Mouse (Mus musculus): ENCODE measurements at regions not wholly inside any gene's neighbourhood (a gene's known extent, or its start where the extent isn't known, plus 50 kb on each side); places are given as distances from the start of the nearest gene placed in this dataset.

- 13% methylated on average over 7 of the region's 7 CpGs for WGBS
- peak overlapping the region; percentile 51 for H3K9ac ChIP-seq
- H3K4me1 ChIP-seq (replicated peaks), result peaks cover 33% of the 10 kb centered on the region
- no peaks in the 10 kb centered on the region for H3K36me3 ChIP-seq
- peak overlapping the region; percentile 90 for H3K27ac ChIP-seq (ENCODE audit: poor library complexity, severe bottlenecking)
- H3K27me3 ChIP-seq (replicated peaks), result no peaks in the 10 kb centered on the region
- ATAC-seq (ENCODE audit: insufficient number of reproducible peaks, low FRiP score), result peak; percentile 84
- no peaks in the 10 kb centered on the region for H3K9me3 ChIP-seq (replicated peaks)
- H3K4me3 ChIP-seq, result no peak overlapping the region
- H3K4me2 ChIP-seq, result peak overlapping the region; percentile 49
Observed at GRCm38 (mm10) chr1:72963449-72963848, 52.3 kb downstream of the Tnp1 start.

- H3K4me1 ChIP-seq (replicated peaks), result peaks cover 41% of the 10 kb centered on the region
- no peaks in the 10 kb centered on the region for H3K27me3 ChIP-seq (replicated peaks)
- no peaks in the 10 kb centered on the region for H3K36me3 ChIP-seq
- 21% methylated on average over 4 of the region's 4 CpGs for WGBS
- H3K27ac ChIP-seq (ENCODE audit: poor library complexity, severe bottlenecking), result peak overlapping the region; percentile 67
- H3K9me3 ChIP-seq (replicated peaks), result no peaks in the 10 kb centered on the region
- no peak for ATAC-seq (ENCODE audit: insufficient number of reproducible peaks, low FRiP score)
- H3K4me2 ChIP-seq, result no peak overlapping the region; the same call in 1 of the 2 replicates
- no peak overlapping the region for H3K9ac ChIP-seq
- no peak overlapping the region for H3K4me3 ChIP-seq
Observed at GRCm38 (mm10) chr1:72960241-72960653, 55.5 kb downstream of the Tnp1 start.

- Histone ChIP-seq H3K27ac (ENCODE audit: poor library complexity, severe bottlenecking) (0 out of 2 replicates have a peak overlapping the region, but pooled peaks have one; percentile 15), H3K4me3 (no peak overlapping the region), H3K4me2 (no peak overlapping the region), H3K4me1 (replicated peaks) (peaks cover 30% of the 10 kb centered on the region), H3K9ac (no peak overlapping the region), H3K27me3 (replicated peaks) (no peaks in the 10 kb centered on the region), H3K36me3 (no peaks in the 10 kb centered on the region), H3K9me3 (replicated peaks) (no peaks in the 10 kb centered on the region)
- 47% methylated on average over 2 of the region's 2 CpGs for WGBS
- ATAC-seq (ENCODE audit: insufficient number of reproducible peaks, low FRiP score), result no peak
Observed at GRCm38 (mm10) chr1:72955387-72955786, 60.3 kb downstream of the Tnp1 start.

- Histone ChIP-seq H3K27ac (ENCODE audit: poor library complexity, severe bottlenecking) (no peak overlapping the region), H3K36me3 (no peaks in the 10 kb centered on the region), H3K27me3 (replicated peaks) (no peaks in the 10 kb centered on the region), H3K4me2 (no peak overlapping the region), H3K9me3 (replicated peaks) (no peaks in the 10 kb centered on the region), H3K4me1 (replicated peaks) (peaks cover 31% of the 10 kb centered on the region), H3K4me3 (no peak overlapping the region), H3K9ac (no peak overlapping the region)
- ATAC-seq (ENCODE audit: insufficient number of reproducible peaks, low FRiP score), result no peak
- 48% methylated on average over 6 of the region's 6 CpGs for WGBS
Observed at GRCm38 (mm10) chr1:72952896-72953295, 62.8 kb downstream of the Tnp1 start.

GRCm38 (mm10) chr1:72951802-72952201, 63.9 kb downstream of the Tnp1 start:
- H3K4me3 ChIP-seq, result no peak overlapping the region
- WGBS, result 58% methylated on average over 7 of the region's 7 CpGs
- H3K9ac ChIP-seq, result no peak overlapping the region
- H3K36me3 ChIP-seq, result no peaks in the 10 kb centered on the region
- H3K4me1 ChIP-seq (replicated peaks), result peaks cover 38% of the 10 kb centered on the region
- H3K27me3 ChIP-seq (replicated peaks), result no peaks in the 10 kb centered on the region
- H3K4me2 ChIP-seq, result no peak overlapping the region
- ATAC-seq (ENCODE audit: insufficient number of reproducible peaks, low FRiP score), result no peak
- no peak overlapping the region for H3K27ac ChIP-seq (ENCODE audit: poor library complexity, severe bottlenecking)
- no peaks in the 10 kb centered on the region for H3K9me3 ChIP-seq (replicated peaks)

GRCm38 (mm10) chr1:72951365-72951764, 64.3 kb downstream of the Tnp1 start:
- Histone ChIP-seq H3K4me3 (no peak overlapping the region), H3K36me3 (no peaks in the 10 kb centered on the region), H3K9me3 (replicated peaks) (no peaks in the 10 kb centered on the region), H3K4me2 (no peak overlapping the region), H3K27ac (ENCODE audit: poor library complexity, severe bottlenecking) (no peak overlapping the region), H3K9ac (no peak overlapping the region), H3K27me3 (replicated peaks) (no peaks in the 10 kb centered on the region), H3K4me1 (replicated peaks) (peaks cover 41% of the 10 kb centered on the region)
- 72% methylated on average over 7 of the region's 7 CpGs for WGBS
- no peak for ATAC-seq (ENCODE audit: insufficient number of reproducible peaks, low FRiP score)

- peak overlapping the region; percentile 90 for H3K27ac ChIP-seq (ENCODE audit: poor library complexity, severe bottlenecking)
- WGBS, result 19% methylated on average over 4 of the region's 4 CpGs
- H3K9me3 ChIP-seq (replicated peaks), result no peaks in the 10 kb centered on the region
- peaks cover 57% of the 10 kb centered on the region for H3K4me1 ChIP-seq (replicated peaks)
- no peak overlapping the region for H3K4me2 ChIP-seq
- ATAC-seq (ENCODE audit: insufficient number of reproducible peaks, low FRiP score), result no peak
- H3K27me3 ChIP-seq (replicated peaks), result no peaks in the 10 kb centered on the region
- no peak overlapping the region; the same call in 1 of the 2 replicates for H3K9ac ChIP-seq
- no peak overlapping the region for H3K4me3 ChIP-seq
- no peaks in the 10 kb centered on the region for H3K36me3 ChIP-seq
Observed at GRCm38 (mm10) chr1:72946235-72946634, 69.5 kb downstream of the Tnp1 start.

GRCm38 (mm10) chr1:72945750-72946102, 70.0 kb downstream of the Tnp1 start:
- ATAC-seq (ENCODE audit: insufficient number of reproducible peaks, low FRiP score), result no peak
- Histone ChIP-seq H3K27ac (ENCODE audit: poor library complexity, severe bottlenecking) (peak overlapping the region; percentile 90), H3K9ac (peak overlapping the region; percentile 32), H3K36me3 (no peaks in the 10 kb centered on the region), H3K27me3 (replicated peaks) (no peaks in the 10 kb centered on the region), H3K4me3 (no peak overlapping the region), H3K9me3 (replicated peaks) (no peaks in the 10 kb centered on the region), H3K4me2 (peak overlapping the region; percentile 59), H3K4me1 (replicated peaks) (peaks cover 57% of the 10 kb centered on the region)
- 21% methylated on average over 9 of the region's 9 CpGs for WGBS

GRCm38 (mm10) chr1:72944805-72945749, 70.4 kb upstream of the Igfbp5 start:
- WGBS, result 7% methylated on average over 21 of the region's 21 CpGs
- H3K4me2 ChIP-seq, result peak overlapping the region; percentile 59
- H3K27me3 ChIP-seq (replicated peaks), result no peaks in the 10 kb centered on the region
- peak overlapping the region; percentile 90 for H3K27ac ChIP-seq (ENCODE audit: poor library complexity, severe bottlenecking)
- H3K9ac ChIP-seq, result peak overlapping the region; percentile 32
- peaks cover 56% of the 10 kb centered on the region for H3K4me1 ChIP-seq (replicated peaks)
- H3K9me3 ChIP-seq (replicated peaks), result no peaks in the 10 kb centered on the region
- H3K4me3 ChIP-seq, result peak overlapping the region; percentile 9; the same call in 1 of the 2 replicates
- 0 out of 2 replicates have a peak, but pooled peaks have one; percentile 43 for ATAC-seq (ENCODE audit: insufficient number of reproducible peaks, low FRiP score)
- no peaks in the 10 kb centered on the region for H3K36me3 ChIP-seq

GRCm38 (mm10) chr1:72944221-72944620, 69.5 kb upstream of the Igfbp5 start:
- Histone ChIP-seq H3K9me3 (replicated peaks) (no peaks in the 10 kb centered on the region), H3K4me2 (no peak overlapping the region), H3K4me3 (no peak overlapping the region), H3K27ac (ENCODE audit: poor library complexity, severe bottlenecking) (peak overlapping the region; percentile 90), H3K9ac (no peak overlapping the region), H3K27me3 (replicated peaks) (no peaks in the 10 kb centered on the region), H3K4me1 (replicated peaks) (peaks cover 52% of the 10 kb centered on the region), H3K36me3 (no peaks in the 10 kb centered on the region)
- WGBS, result 11% methylated on average over 3 of the region's 3 CpGs
- ATAC-seq (ENCODE audit: insufficient number of reproducible peaks, low FRiP score), result peak; percentile 61; the same call in 1 of the 2 replicates

- H3K9ac ChIP-seq, result no peak overlapping the region
- peaks cover 49% of the 10 kb centered on the region for H3K4me1 ChIP-seq (replicated peaks)
- H3K27ac ChIP-seq (ENCODE audit: poor library complexity, severe bottlenecking), result peak overlapping the region; percentile 90
- no peak overlapping the region for H3K4me2 ChIP-seq
- ATAC-seq (ENCODE audit: insufficient number of reproducible peaks, low FRiP score), result no peak
- no peaks in the 10 kb centered on the region for H3K9me3 ChIP-seq (replicated peaks)
- H3K27me3 ChIP-seq (replicated peaks), result no peaks in the 10 kb centered on the region
- no peak overlapping the region for H3K4me3 ChIP-seq
- WGBS, result 84% methylated on average over 1 of the region's 1 CpGs
- no peaks in the 10 kb centered on the region for H3K36me3 ChIP-seq
Observed at GRCm38 (mm10) chr1:72943082-72943481, 68.4 kb upstream of the Igfbp5 start.
